Mouse (Mus musculus): ENCODE results near the gene Nepro. TPM values are rescaled to one million over a fixed set of nuclear protein-coding genes. Genes with fewer than 3 reads are reported as not detected.

Gene Nepro
- polyA plus RNA-seq, 1 experiment from 2014 or later = 11.0 TPM

- Histone ChIP-seq H3K4me3 (no peak overlapping the region), H3K36me3 (peaks cover 19% of the 10 kb centered on the region), H3K9me3 (no peaks in the 10 kb centered on the region), H3K4me2 (replicated peaks) (no peak overlapping the region), H3K27ac (peak overlapping the region; percentile 28; the same call in 1 of the 2 replicates), H3K27me3 (no peaks in the 10 kb centered on the region), H3K9ac (no peak overlapping the region), H3K4me1 (peaks cover 12% of the 10 kb centered on the region)
- 63% methylated on average over 2 of the region's 2 CpGs for WGBS
- ATAC-seq (ENCODE audit: low FRiP score, low read depth) = peak; percentile 28; the same call in 1 of the 2 replicates
These were observed 6.9 kb upstream of the Nepro start for GRCm38 (mm10) chr16:44717141-44717634.

- Histone ChIP-seq H3K36me3 (peaks cover 19% of the 10 kb centered on the region), H3K9me3 (no peaks in the 10 kb centered on the region), H3K27me3 (no peaks in the 10 kb centered on the region), H3K4me2 (replicated peaks) (no peak overlapping the region), H3K4me3 (no peak overlapping the region), H3K9ac (no peak overlapping the region), H3K27ac (no peak overlapping the region), H3K4me1 (peaks cover 16% of the 10 kb centered on the region)
- no peak for ATAC-seq (ENCODE audit: low FRiP score, low read depth)
- 80% methylated on average over 2 of the region's 2 CpGs for WGBS
These were observed 6.3 kb upstream of the Nepro start for GRCm38 (mm10) chr16:44717838-44718237.

- no peaks in the 10 kb centered on the region for H3K27me3 ChIP-seq
- no peak overlapping the region for H3K9ac ChIP-seq
- no peak overlapping the region for H3K27ac ChIP-seq
- no peak for ATAC-seq (ENCODE audit: low FRiP score, low read depth)
- no peak overlapping the region for H3K4me2 ChIP-seq (replicated peaks)
- peaks cover 19% of the 10 kb centered on the region for H3K36me3 ChIP-seq
- H3K9me3 ChIP-seq = no peaks in the 10 kb centered on the region
- H3K4me1 ChIP-seq = peaks cover 24% of the 10 kb centered on the region
- 79% methylated on average over 7 of the region's 7 CpGs for WGBS
- H3K4me3 ChIP-seq = no peak overlapping the region
These were observed 4.8 kb upstream of the Nepro start for GRCm38 (mm10) chr16:44719349-44719748.

- H3K27me3 ChIP-seq = no peaks in the 10 kb centered on the region
- no peak for ATAC-seq (ENCODE audit: low FRiP score, low read depth)
- 75% methylated on average over 3 of the region's 3 CpGs for whole genome bisulfite sequencing
- H3K9ac ChIP-seq = no peak overlapping the region
- no peak overlapping the region for H3K4me3 ChIP-seq
- H3K4me2 ChIP-seq (replicated peaks) = no peak overlapping the region
- H3K4me1 ChIP-seq = peaks cover 29% of the 10 kb centered on the region
- peaks cover 19% of the 10 kb centered on the region for H3K36me3 ChIP-seq
- no peak overlapping the region for H3K27ac ChIP-seq
- no peaks in the 10 kb centered on the region for H3K9me3 ChIP-seq
These were observed 3.6 kb upstream of the Nepro start for GRCm38 (mm10) chr16:44720518-44720917.

- peaks cover 20% of the 10 kb centered on the region for H3K4me1 ChIP-seq
- H3K27ac ChIP-seq = no peak overlapping the region
- H3K36me3 ChIP-seq = peaks cover 27% of the 10 kb centered on the region
- H3K9ac ChIP-seq = no peak overlapping the region
- H3K27me3 ChIP-seq = no peaks in the 10 kb centered on the region
- peak overlapping the region; percentile 78; the same call in 1 of the 2 replicates for H3K4me2 ChIP-seq (replicated peaks)
- H3K9me3 ChIP-seq = no peaks in the 10 kb centered on the region
- ATAC-seq (ENCODE audit: low FRiP score, low read depth) = no peak
- no peak overlapping the region for H3K4me3 ChIP-seq
- 57% methylated on average over 2 of the region's 2 CpGs for WGBS
These were observed 1.4 kb upstream of the Nepro start for GRCm38 (mm10) chr16:44722666-44723065.

GRCm38 (mm10) chr16:44724847-44725246, 746 bp downstream of the Nepro start:
- Histone ChIP-seq H3K9ac (peak overlapping the region; percentile 84), H3K27ac (peak overlapping the region; percentile 91), H3K4me2 (replicated peaks) (peak overlapping the region; percentile 78), H3K36me3 (peaks cover 28% of the 10 kb centered on the region), H3K4me3 (peak overlapping the region; percentile 80), H3K4me1 (peaks cover 20% of the 10 kb centered on the region), H3K27me3 (no peaks in the 10 kb centered on the region), H3K9me3 (no peaks in the 10 kb centered on the region)
- ATAC-seq (ENCODE audit: low FRiP score, low read depth) = peak; percentile 21
- WGBS = under 1% methylated on average over 14 of the region's 14 CpGs

GRCm38 (mm10) chr16:44725286-44726223, 1.5 kb downstream of the Nepro start:
- H3K4me3 ChIP-seq = peak overlapping the region; percentile 80
- no peak for ATAC-seq (ENCODE audit: low FRiP score, low read depth)
- no peak overlapping the region for H3K27ac ChIP-seq
- H3K4me1 ChIP-seq = peaks cover 20% of the 10 kb centered on the region
- peak overlapping the region; percentile 84 for H3K9ac ChIP-seq
- peak overlapping the region; percentile 78 for H3K4me2 ChIP-seq (replicated peaks)
- no peaks in the 10 kb centered on the region for H3K27me3 ChIP-seq
- WGBS = 49% methylated on average over 14 of the region's 14 CpGs
- H3K9me3 ChIP-seq = no peaks in the 10 kb centered on the region
- H3K36me3 ChIP-seq = peaks cover 27% of the 10 kb centered on the region

- no peak overlapping the region for H3K9ac ChIP-seq
- no peak overlapping the region for H3K27ac ChIP-seq
- no peaks in the 10 kb centered on the region for H3K27me3 ChIP-seq
- 100% methylated on average over 3 of the region's 3 CpGs for WGBS
- peaks cover 19% of the 10 kb centered on the region for H3K4me1 ChIP-seq
- no peak overlapping the region for H3K4me2 ChIP-seq (replicated peaks)
- H3K4me3 ChIP-seq = no peak overlapping the region
- no peak for ATAC-seq (ENCODE audit: low FRiP score, low read depth)
- H3K36me3 ChIP-seq = peaks cover 46% of the 10 kb centered on the region
- no peaks in the 10 kb centered on the region for H3K9me3 ChIP-seq
These were observed 3.4 kb downstream of the Nepro start for GRCm38 (mm10) chr16:44727525-44727924.

GRCm38 (mm10) chr16:44734059-44734458, 10.0 kb downstream of the Nepro start:
- Histone ChIP-seq H3K4me3 (no peak overlapping the region), H3K36me3 (peaks cover 95% of the 10 kb centered on the region), H3K27me3 (no peaks in the 10 kb centered on the region), H3K27ac (no peak overlapping the region), H3K9me3 (no peaks in the 10 kb centered on the region), H3K4me2 (replicated peaks) (no peak overlapping the region), H3K4me1 (no peaks in the 10 kb centered on the region), H3K9ac (no peak overlapping the region)
- ATAC-seq (ENCODE audit: low FRiP score, low read depth) = no peak
- WGBS = 90% methylated on average over 3 of the region's 3 CpGs

- no peak overlapping the region for H3K27ac ChIP-seq
- H3K4me2 ChIP-seq (replicated peaks) = no peak overlapping the region
- 88% methylated on average over 5 of the region's 5 CpGs for WGBS
- no peak overlapping the region for H3K9ac ChIP-seq
- H3K27me3 ChIP-seq = no peaks in the 10 kb centered on the region
- H3K36me3 ChIP-seq = peaks cover 91% of the 10 kb centered on the region
- no peaks in the 10 kb centered on the region for H3K4me1 ChIP-seq
- no peak for ATAC-seq (ENCODE audit: low FRiP score, low read depth)
- no peak overlapping the region for H3K4me3 ChIP-seq
- no peaks in the 10 kb centered on the region for H3K9me3 ChIP-seq
These were observed 11.6 kb downstream of the Nepro start for GRCm38 (mm10) chr16:44735676-44736075.

GRCm38 (mm10) chr16:44736118-44736517, 12.0 kb downstream of the Nepro start:
- no peak overlapping the region for H3K27ac ChIP-seq
- WGBS = 73% methylated on average over 4 of the region's 4 CpGs
- no peaks in the 10 kb centered on the region for H3K4me1 ChIP-seq
- H3K4me2 ChIP-seq (replicated peaks) = no peak overlapping the region
- H3K4me3 ChIP-seq = no peak overlapping the region
- no peaks in the 10 kb centered on the region for H3K27me3 ChIP-seq
- H3K36me3 ChIP-seq = peaks cover 89% of the 10 kb centered on the region
- no peak overlapping the region for H3K9ac ChIP-seq
- ATAC-seq (ENCODE audit: low FRiP score, low read depth) = no peak
- no peaks in the 10 kb centered on the region for H3K9me3 ChIP-seq

GRCm38 (mm10) chr16:44742753-44743152, 18.7 kb downstream of the Nepro start:
- WGBS = 90% methylated on average over 1 of the region's 1 CpGs
- no peak for ATAC-seq (ENCODE audit: low FRiP score, low read depth)
- H3K4me1 ChIP-seq = peaks cover 13% of the 10 kb centered on the region
- no peak overlapping the region for H3K9ac ChIP-seq
- H3K27me3 ChIP-seq = no peaks in the 10 kb centered on the region
- no peaks in the 10 kb centered on the region for H3K9me3 ChIP-seq
- H3K36me3 ChIP-seq = peaks cover 34% of the 10 kb centered on the region
- no peak overlapping the region for H3K27ac ChIP-seq
- no peak overlapping the region for H3K4me2 ChIP-seq (replicated peaks)
- no peak overlapping the region for H3K4me3 ChIP-seq

Data from limb, embryonic 13.5 days (tissue).